ENCODE assay signal across 8 mouse cellular contexts in the genomic region with DNA sequence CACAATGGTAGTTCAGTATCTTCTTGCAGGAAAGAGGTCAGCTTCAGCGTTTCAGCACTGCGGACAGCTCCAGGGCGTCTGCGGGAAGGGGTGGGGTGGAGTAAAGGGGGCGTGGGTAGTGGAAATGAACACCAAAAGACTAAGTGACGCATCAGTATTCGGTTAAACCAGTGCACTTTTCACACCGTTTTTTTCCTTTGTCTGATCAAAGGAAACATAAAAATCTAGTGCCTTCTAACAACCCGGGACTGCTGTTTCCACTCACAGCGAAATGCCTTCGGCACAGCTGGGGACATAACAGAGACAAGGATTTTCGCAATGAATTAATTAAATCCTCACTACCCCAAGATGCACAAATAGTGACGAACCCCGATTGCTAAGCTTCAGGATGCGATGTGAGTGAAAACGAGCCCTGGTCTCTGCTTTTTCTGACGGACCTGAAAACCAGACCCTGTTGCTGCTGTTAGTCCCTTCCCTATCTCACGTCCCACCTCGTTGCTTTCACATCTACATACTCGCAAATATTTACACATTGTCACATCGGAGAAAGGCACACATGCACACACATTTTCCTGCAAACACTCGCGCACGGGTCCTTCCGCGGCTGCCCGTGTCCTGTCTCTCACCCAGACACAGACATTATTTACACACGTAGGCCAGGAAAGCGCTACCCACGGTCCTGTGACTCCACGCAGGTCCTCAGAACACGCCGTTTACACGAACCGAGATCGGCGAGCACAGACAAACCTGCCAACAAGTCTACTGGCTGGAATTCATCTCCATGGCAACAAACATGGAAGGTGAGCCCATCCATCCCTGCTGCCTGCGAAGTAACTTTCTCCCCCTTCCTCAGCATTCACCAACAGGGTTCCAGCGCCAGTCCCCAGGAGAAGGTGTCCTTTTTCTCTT. TPM values are rescaled to one million over a fixed set of nuclear protein-coding genes. Genes with fewer than 3 reads are reported as not detected.
DNase-seq lines count a peak whose midpoint lies in the region; ATAC-seq and TF ChIP-seq lines count a peak whose summit lies in the region.

A gene (plus strand): TSS at position 790 of the 909 bp plus-strand sequence.

- no peaks in the 10 kb centered on the region for H3K4me1 ChIP-seq in kidney, adult 2 months (ENCODE audit: control insufficient read depth, insufficient read depth, low read length)
- H3K4me1 ChIP-seq in limb, embryonic 11.5 days (ENCODE audit: control insufficient read depth, insufficient read depth, low read length), result no peaks in the 10 kb centered on the region
- H3K4me1 ChIP-seq in midbrain, embryonic 13.5 days (replicated peaks), result peaks cover 14% of the 10 kb centered on the region; the same call in 1 of the 2 replicates

- DNase-seq in adrenal gland, adult 8-10 months, result peak; percentile 59
- DNase-seq in embryo, embryonic 9.5 days (ENCODE audit: extremely low spot score), result peak; percentile 86
- DNase-seq in heart, adult 8-10 months (ENCODE audit: low spot score), result peak; percentile 47
- peak; percentile 55 for DNase-seq in kidney, adult 2 months
- peak; percentile 95 for DNase-seq in limb, embryonic 11.5 days (ENCODE audit: low spot score)
- peak; percentile 7 to 22 for DNase-seq in spleen, adult 18-20 months

- no peak for TF ChIP-seq POLR2A in kidney, adult 2 months (IDR thresholded peaks at IDR 0.05; ENCODE audit: low read depth, low read length)

- H3K36me3 ChIP-seq in kidney, adult 2 months (ENCODE audit: control insufficient read depth, insufficient read depth, low read length), result no peaks in the 10 kb centered on the region
- no peaks in the 10 kb centered on the region for H3K36me3 ChIP-seq in limb, embryonic 11.5 days (ENCODE audit: control insufficient read depth, insufficient read depth, low read length)
- H3K36me3 ChIP-seq in midbrain, embryonic 13.5 days, result no peaks in the 10 kb centered on the region

- H3K9ac ChIP-seq in limb, embryonic 11.5 days (ENCODE audit: low read length), result no peak within 1 kb of the TSS
- peak within 1 kb of the TSS; percentile 63 for H3K9ac ChIP-seq in midbrain, embryonic 13.5 days (replicated peaks)

- no peak for TF ChIP-seq CTCF in kidney, adult 2 months (conservative IDR thresholded peaks at IDR 0.05; ENCODE audit: insufficient read depth, insufficient read length, low read depth, low read length)

- 2% methylated on average over 39 of the region's 39 CpGs for WGBS in kidney, adult 2 months
- 2% methylated on average over 39 of the region's 39 CpGs for WGBS in limb, embryonic 11.5 days
- under 1% methylated on average over 39 of the region's 39 CpGs for WGBS in midbrain, embryonic 13.5 days

- peak; percentile 85 for ATAC-seq in limb, embryonic 11.5 days (ENCODE audit: insufficient number of reproducible peaks, low FRiP score, low TSS enrichment, low read depth)
- peak; percentile 84 for ATAC-seq in midbrain, embryonic 13.5 days
- ATAC-seq in erythroblast, adult 5-6 weeks (replicated peaks; ENCODE audit: low FRiP score, poor library complexity, severe bottlenecking), result no peak

- H3K9me3 ChIP-seq in limb, embryonic 11.5 days (ENCODE audit: control insufficient read depth, low read length), result no peaks in the 10 kb centered on the region
- no peaks in the 10 kb centered on the region for H3K9me3 ChIP-seq in midbrain, embryonic 13.5 days

- H3K27ac ChIP-seq in kidney, adult 2 months (ENCODE audit: insufficient read depth, low read depth, low read length), result no peak within 1 kb of the TSS
- H3K27ac ChIP-seq in limb, embryonic 11.5 days (replicated peaks; ENCODE audit: low read depth, low read length), result no peak within 1 kb of the TSS
- H3K27ac ChIP-seq in midbrain, embryonic 13.5 days, result peak within 1 kb of the TSS; percentile 64

- H3K4me2 ChIP-seq in limb, embryonic 11.5 days (ENCODE audit: low read depth, severe bottlenecking), result peak within 1 kb of the TSS; percentile 45
- peak within 1 kb of the TSS; percentile 73 for H3K4me2 ChIP-seq in midbrain, embryonic 13.5 days (replicated peaks)

- no peaks in the 10 kb centered on the region; the same call in 1 of the 2 replicates for H3K27me3 ChIP-seq in kidney, adult 2 months (replicated peaks; ENCODE audit: control insufficient read depth, insufficient read depth, low read length)
- H3K27me3 ChIP-seq in limb, embryonic 11.5 days (ENCODE audit: control insufficient read depth, insufficient read depth, low read length), result no peaks in the 10 kb centered on the region
- no peaks in the 10 kb centered on the region for H3K27me3 ChIP-seq in midbrain, embryonic 13.5 days

- H3K4me3 ChIP-seq in kidney, adult 2 months (ENCODE audit: insufficient read depth, low read depth, low read length), result 0 out of 2 replicates have a peak within 1 kb of the TSS, but pooled peaks have one; percentile 4
- H3K4me3 ChIP-seq in limb, embryonic 11.5 days (ENCODE audit: low read depth, low read length), result no peak within 1 kb of the TSS
- H3K4me3 ChIP-seq in midbrain, embryonic 13.5 days (replicated peaks), result peak within 1 kb of the TSS; percentile 53

RNA-seq across cellular contexts. Expression of the gene that starts here (rescaled TPM):
- under 1 TPM in 1 of 4 experiments, not detected in 3; 0.71 TPM for total RNA-seq in adrenal gland, adult 8-10 months (2022)
- total RNA-seq in heart, adult 8-10 months (2022), result not detected
- 0.13 TPM in 1 of 2 replicates, not detected in the other for polyA plus RNA-seq in kidney, adult 2 months (2012; rRNA removed)
- not detected in 2 replicates for polyA plus RNA-seq in limb, embryonic 11.5 days (2014; fragmentation: Nextera tagmentation; extraction: Ambion mirVana)
- 4.2 and 5.0 TPM in 2 replicates for polyA plus RNA-seq in midbrain, embryonic 13.5 days (2015; fragmentation: Nextera tagmentation; extraction: Ambion mirVana)
- not detected in 2 replicates for total RNA-seq in erythroblast, adult 5-6 weeks (2015; ENCODE audit: low replicate concordance)
- total RNA-seq in erythroblast, adult 5-6 weeks (2017; ENCODE audit: low replicate concordance), result not detected in 2 replicates

Comparison
In these comparisons a context has a peak if more than half of its experiments do, and no peak if none do; other contexts are left out.
1. Peak in DNase-seq in adrenal gland, adult 8-10 months; RNA of the gene not detected or under 1 TPM.
2. Peak in DNase-seq in heart, adult 8-10 months; RNA of the gene not detected or under 1 TPM.
3. Peak in DNase-seq and H3K4me3 ChIP-seq in kidney, adult 2 months; RNA of the gene not detected or under 1 TPM.
4. Peak in DNase-seq, ATAC-seq and H3K4me2 ChIP-seq in limb, embryonic 11.5 days; RNA of the gene not detected or under 1 TPM.
5. DNase-seq: peak in every context shown above with its lines; median percentile 95 in limb, embryonic 11.5 days; 86 in embryo, embryonic 9.5 days; 59 in adrenal gland, adult 8-10 months; 55 in kidney, adult 2 months; 47 in heart, adult 8-10 months; 14 in spleen, adult 18-20 months.